Mouse (Mus musculus): Measurements from ENCODE around the gene Hes2. TPM values are rescaled to one million over a fixed set of nuclear protein-coding genes. Genes with fewer than 3 reads are reported as not detected.

The Hes2 gene
- polyA plus RNA-seq, 1 experiment from 2014 or later = 0.68 TPM

GRCm38 (mm10) chr4:152169103-152169502 lies 10.4 kb downstream of the Hes2 start:
- Histone ChIP-seq H3K4me2 (ENCODE audit: low read depth, low read length) (no peak overlapping the region), H3K4me3 (ENCODE audit: low read length) (no peak overlapping the region), H3K4me1 (ENCODE audit: control insufficient read depth, insufficient read depth, low read length) (no peaks in the 10 kb centered on the region; the same call in 1 of the 2 replicates), H3K9ac (ENCODE audit: low read depth, low read length) (no peak overlapping the region), H3K27me3 (replicated peaks; ENCODE audit: control insufficient read depth, insufficient read depth, low read length) (no peaks in the 10 kb centered on the region), H3K9me3 (ENCODE audit: control insufficient read depth, low read length) (no peaks in the 10 kb centered on the region), H3K36me3 (ENCODE audit: control insufficient read depth, insufficient read depth, low read length) (no peaks in the 10 kb centered on the region), H3K27ac (ENCODE audit: low read length) (no peak overlapping the region)
- no peak for ATAC-seq
- 73% methylated on average over 7 of the region's 7 CpGs for WGBS

GRCm38 (mm10) chr4:152170286-152170685 lies 11.6 kb downstream of the Hes2 start:
- Histone ChIP-seq H3K27ac (ENCODE audit: low read length) (no peak overlapping the region), H3K36me3 (ENCODE audit: control insufficient read depth, insufficient read depth, low read length) (no peaks in the 10 kb centered on the region), H3K4me1 (ENCODE audit: control insufficient read depth, insufficient read depth, low read length) (no peaks in the 10 kb centered on the region), H3K27me3 (replicated peaks; ENCODE audit: control insufficient read depth, insufficient read depth, low read length) (no peaks in the 10 kb centered on the region), H3K9ac (ENCODE audit: low read depth, low read length) (no peak overlapping the region), H3K9me3 (ENCODE audit: control insufficient read depth, low read length) (no peaks in the 10 kb centered on the region), H3K4me2 (ENCODE audit: low read depth, low read length) (no peak overlapping the region), H3K4me3 (ENCODE audit: low read length) (no peak overlapping the region)
- WGBS = 75% methylated on average over 10 of the region's 10 CpGs
- no peak for ATAC-seq

- H3K9ac ChIP-seq (ENCODE audit: low read depth, low read length) = no peak overlapping the region
- no peaks in the 10 kb centered on the region for H3K9me3 ChIP-seq (ENCODE audit: control insufficient read depth, low read length)
- ATAC-seq = no peak
- no peaks in the 10 kb centered on the region for H3K36me3 ChIP-seq (ENCODE audit: control insufficient read depth, insufficient read depth, low read length)
- H3K27ac ChIP-seq (ENCODE audit: low read length) = no peak overlapping the region
- no peak overlapping the region for H3K4me2 ChIP-seq (ENCODE audit: low read depth, low read length)
- H3K27me3 ChIP-seq (replicated peaks; ENCODE audit: control insufficient read depth, insufficient read depth, low read length) = no peaks in the 10 kb centered on the region
- no peaks in the 10 kb centered on the region for H3K4me1 ChIP-seq (ENCODE audit: control insufficient read depth, insufficient read depth, low read length)
- 86% methylated on average over 6 of the region's 6 CpGs for WGBS
- no peak overlapping the region for H3K4me3 ChIP-seq (ENCODE audit: low read length)
These were observed 12.9 kb downstream of the Hes2 start for GRCm38 (mm10) chr4:152171543-152171942.

- ATAC-seq = no peak
- 3% methylated on average over 5 of the region's 5 CpGs for WGBS
These were observed 14.4 kb downstream of the Hes2 start for GRCm38 (mm10) chr4:152173041-152173440.

GRCm38 (mm10) chr4:152173956-152174355 lies 15.3 kb downstream of the Hes2 start:
- no peak overlapping the region for H3K4me2 ChIP-seq (ENCODE audit: low read depth, low read length)
- no peak overlapping the region for H3K9ac ChIP-seq (ENCODE audit: low read depth, low read length)
- H3K36me3 ChIP-seq (ENCODE audit: control insufficient read depth, insufficient read depth, low read length) = no peaks in the 10 kb centered on the region
- no peaks in the 10 kb centered on the region for H3K27me3 ChIP-seq (replicated peaks; ENCODE audit: control insufficient read depth, insufficient read depth, low read length)
- ATAC-seq = no peak
- no peak overlapping the region for H3K4me3 ChIP-seq (ENCODE audit: low read length)
- no peaks in the 10 kb centered on the region for H3K9me3 ChIP-seq (ENCODE audit: control insufficient read depth, low read length)
- H3K4me1 ChIP-seq (ENCODE audit: control insufficient read depth, insufficient read depth, low read length) = peaks cover 6% of the 10 kb centered on the region
- WGBS = 70% methylated on average over 9 of the region's 9 CpGs
- no peak overlapping the region for H3K27ac ChIP-seq (ENCODE audit: low read length)

More at GRCm38 (mm10) chr4:152173041-152173440, 14.4 kb downstream of the Hes2 start:
- Histone ChIP-seq H3K4me1 (ENCODE audit: control insufficient read depth, insufficient read depth, low read length) (no peaks in the 10 kb centered on the region), H3K27ac (ENCODE audit: low read length) (no peak overlapping the region), H3K27me3 (replicated peaks; ENCODE audit: control insufficient read depth, insufficient read depth, low read length) (no peaks in the 10 kb centered on the region), H3K36me3 (ENCODE audit: control insufficient read depth, insufficient read depth, low read length) (no peaks in the 10 kb centered on the region), H3K4me3 (ENCODE audit: low read length) (no peak overlapping the region), H3K9me3 (ENCODE audit: control insufficient read depth, low read length) (no peaks in the 10 kb centered on the region), H3K9ac (ENCODE audit: low read depth, low read length) (no peak overlapping the region), H3K4me2 (ENCODE audit: low read depth, low read length) (no peak overlapping the region)

GRCm38 (mm10) chr4:152176638-152177037 lies 18.0 kb downstream of the Hes2 start:
- H3K9me3 ChIP-seq (ENCODE audit: control insufficient read depth, low read length) = no peaks in the 10 kb centered on the region
- no peaks in the 10 kb centered on the region for H3K36me3 ChIP-seq (ENCODE audit: control insufficient read depth, insufficient read depth, low read length)
- peaks cover 11% of the 10 kb centered on the region for H3K4me1 ChIP-seq (ENCODE audit: control insufficient read depth, insufficient read depth, low read length)
- 66% methylated on average over 3 of the region's 3 CpGs for WGBS
- no peak overlapping the region for H3K27ac ChIP-seq (ENCODE audit: low read length)
- ATAC-seq = no peak
- no peak overlapping the region for H3K9ac ChIP-seq (ENCODE audit: low read depth, low read length)
- no peak overlapping the region for H3K4me2 ChIP-seq (ENCODE audit: low read depth, low read length)
- no peak overlapping the region for H3K4me3 ChIP-seq (ENCODE audit: low read length)
- H3K27me3 ChIP-seq (replicated peaks; ENCODE audit: control insufficient read depth, insufficient read depth, low read length) = 0 out of 2 replicates have a peak, but pooled peaks cover 8% of the 10 kb centered on the region

GRCm38 (mm10) chr4:152177174-152177536 lies 18.5 kb downstream of the Hes2 start:
- H3K27me3 ChIP-seq (replicated peaks; ENCODE audit: control insufficient read depth, insufficient read depth, low read length) = 0 out of 2 replicates have a peak, but pooled peaks cover 8% of the 10 kb centered on the region
- WGBS = 60% methylated on average over 6 of the region's 6 CpGs
- peaks cover 11% of the 10 kb centered on the region for H3K4me1 ChIP-seq (ENCODE audit: control insufficient read depth, insufficient read depth, low read length)
- no peak for ATAC-seq
- peak overlapping the region; percentile 74; the same call in 1 of the 2 replicates for H3K27ac ChIP-seq (ENCODE audit: low read length)
- H3K36me3 ChIP-seq (ENCODE audit: control insufficient read depth, insufficient read depth, low read length) = no peaks in the 10 kb centered on the region
- peak overlapping the region; percentile 86 for H3K9ac ChIP-seq (ENCODE audit: low read depth, low read length)
- H3K9me3 ChIP-seq (ENCODE audit: control insufficient read depth, low read length) = no peaks in the 10 kb centered on the region
- peak overlapping the region; percentile 68 for H3K4me3 ChIP-seq (ENCODE audit: low read length)
- peak overlapping the region; percentile 76 for H3K4me2 ChIP-seq (ENCODE audit: low read depth, low read length)

GRCm38 (mm10) chr4:152177537-152178343 lies 19.1 kb downstream of the Hes2 start, which contains the start of gene Acot7:
Acot7 (plus strand) TSS chr4:152178134.
- Histone ChIP-seq H3K4me3 (ENCODE audit: low read length) (peak within 1 kb of the TSS; percentile 68), H3K27ac (ENCODE audit: low read length) (peak within 1 kb of the TSS; percentile 74), H3K9ac (ENCODE audit: low read depth, low read length) (peak within 1 kb of the TSS; percentile 86), H3K36me3 (ENCODE audit: control insufficient read depth, insufficient read depth, low read length) (no peaks in the 10 kb centered on the region), H3K4me1 (ENCODE audit: control insufficient read depth, insufficient read depth, low read length) (peaks cover 11% of the 10 kb centered on the region), H3K27me3 (replicated peaks; ENCODE audit: control insufficient read depth, insufficient read depth, low read length) (0 out of 2 replicates have a peak, but pooled peaks cover 8% of the 10 kb centered on the region), H3K9me3 (ENCODE audit: control insufficient read depth, low read length) (no peaks in the 10 kb centered on the region), H3K4me2 (ENCODE audit: low read depth, low read length) (peak within 1 kb of the TSS; percentile 93)
- peak; percentile 97 for ATAC-seq
- WGBS = under 1% methylated on average over 65 of the region's 108 CpGs

GRCm38 (mm10) chr4:152178344-152178864 lies 19.7 kb downstream of the Hes2 start:
- peak overlapping the region; percentile 93 for H3K4me2 ChIP-seq (ENCODE audit: low read depth, low read length)
- H3K4me1 ChIP-seq (ENCODE audit: control insufficient read depth, insufficient read depth, low read length) = peaks cover 11% of the 10 kb centered on the region
- 0 out of 2 replicates have a peak, but pooled peaks cover 8% of the 10 kb centered on the region for H3K27me3 ChIP-seq (replicated peaks; ENCODE audit: control insufficient read depth, insufficient read depth, low read length)
- peak overlapping the region; percentile 68 for H3K4me3 ChIP-seq (ENCODE audit: low read length)
- H3K9me3 ChIP-seq (ENCODE audit: control insufficient read depth, low read length) = no peaks in the 10 kb centered on the region
- under 1% methylated on average over 35 of the region's 35 CpGs for whole genome bisulfite sequencing
- no peaks in the 10 kb centered on the region for H3K36me3 ChIP-seq (ENCODE audit: control insufficient read depth, insufficient read depth, low read length)
- H3K27ac ChIP-seq (ENCODE audit: low read length) = no peak overlapping the region
- ATAC-seq = peak; percentile 66
- H3K9ac ChIP-seq (ENCODE audit: low read depth, low read length) = peak overlapping the region; percentile 62

Measured in intestine, embryonic 16.5 days (tissue).